Mouse (Mus musculus): Measurements from ENCODE around the gene BC067074. TPM values are rescaled to one million over a fixed set of nuclear protein-coding genes. Genes with fewer than 3 reads are reported as not detected.
"Not testable (repeated sequence)": the region's sequence is repeated elsewhere in the genome, so short reads cannot be mapped to it uniquely, and the experiment has no call there.

The BC067074 gene
- 1 to 10 TPM; 1.5 to 1.7 TPM for total RNA-seq (2021)

- intact Hi-C loops (cut with DNase I) = no loop called here
- peak; percentile 62 for DNase-seq
These were observed at the start of gene BC067074 for GRCm38 (mm10) chr13:113292975-113293706. TSS of gene BC067074 (plus strand) at chr13:113293159.

GRCm38 (mm10) chr13:113245025-113245424 lies 47.9 kb upstream of the BC067074 start:
- no peak for DNase-seq
- intact Hi-C loops (cut with DNase I) = no loop called here

- DNase-seq; intact Hi-C loops (cut with DNase I): not testable (repeated sequence)
These were observed 40.4 kb upstream of the BC067074 start for GRCm38 (mm10) chr13:113252580-113252979.

GRCm38 (mm10) chr13:113256766-113257165 lies 36.2 kb upstream of the BC067074 start:
- no peak for DNase-seq
- intact Hi-C loops (cut with DNase I) = no loop called here

GRCm38 (mm10) chr13:113257190-113257589 lies 35.8 kb upstream of the BC067074 start:
- intact Hi-C loops (cut with DNase I) = no loop called here
- DNase-seq = no peak

GRCm38 (mm10) chr13:113259237-113259636 lies 33.7 kb upstream of the BC067074 start:
- intact Hi-C loops (cut with DNase I) = no loop called here
- DNase-seq = no peak

- intact Hi-C loops (cut with DNase I) = no loop called here
- DNase-seq = peak; percentile 79
These were observed 30.1 kb upstream of the BC067074 start for GRCm38 (mm10) chr13:113262822-113263221.

GRCm38 (mm10) chr13:113265257-113265656 lies 27.7 kb upstream of the BC067074 start:
- intact Hi-C loops (cut with DNase I) = loop anchor here (5.0 kb wide), 1 partner anchor 218 kb away; the partner anchor contains the start of gene Gpx8
- peak; percentile 63 for DNase-seq

GRCm38 (mm10) chr13:113266495-113266951 lies 26.4 kb upstream of the BC067074 start:
- intact Hi-C loops (cut with DNase I) = loop anchor here (5.0 kb wide), 1 partner anchor 219 kb away; the partner anchor contains the start of gene Gpx8
- peak; percentile 77 for DNase-seq

GRCm38 (mm10) chr13:113267204-113267603 lies 25.8 kb upstream of the BC067074 start:
- no peak for DNase-seq
- intact Hi-C loops (cut with DNase I) = loop anchor here (5.0 kb wide), 1 partner anchor 220 kb away; the partner anchor contains the start of gene Gpx8

- intact Hi-C loops (cut with DNase I) = loop anchor here (5.0 kb wide), 2 partner anchors 223 to 347 kb away; partner anchors contain the start of genes Gpx8 and Snx18
- peak; percentile 78 for DNase-seq
These were observed 22.9 kb upstream of the BC067074 start for GRCm38 (mm10) chr13:113269777-113270776.

- no peak for DNase-seq
- intact Hi-C loops (cut with DNase I) = loop anchor here (5.0 kb wide), 1 partner anchor 346 kb away; the partner anchor contains the start of gene Snx18
These were observed 21.8 kb upstream of the BC067074 start for GRCm38 (mm10) chr13:113271189-113271588.

GRCm38 (mm10) chr13:113287141-113287540 lies 5.8 kb upstream of the BC067074 start:
- DNase-seq = no peak
- intact Hi-C loops (cut with DNase I) = no loop called here

- intact Hi-C loops (cut with DNase I) = no loop called here
- no peak for DNase-seq
These were observed 4.5 kb upstream of the BC067074 start for GRCm38 (mm10) chr13:113288210-113289197.

GRCm38 (mm10) chr13:113289760-113290159 lies 3.2 kb upstream of the BC067074 start:
- intact Hi-C loops (cut with DNase I) = no loop called here
- no peak for DNase-seq

GRCm38 (mm10) chr13:113292001-113292400 lies 958 bp upstream of the BC067074 start:
- DNase-seq = peak; percentile 14

GRCm38 (mm10) chr13:113293707-113294432 lies 911 bp downstream of the BC067074 start:
- DNase-seq = no peak
- intact Hi-C loops (cut with DNase I) = no loop called here

More at GRCm38 (mm10) chr13:113292001-113292400, 958 bp upstream of the BC067074 start:
- intact Hi-C loops (cut with DNase I) = no loop called here

- intact Hi-C loops (cut with DNase I) = no loop called here
- DNase-seq = peak; percentile 22
These were observed 3.0 kb downstream of the BC067074 start for GRCm38 (mm10) chr13:113295817-113296485.
